Mouse (Mus musculus) T-helper 2 cell (primary cell): ENCODE results near the gene Catsper4.

Source experiments
- in situ Hi-C: fragments of 300-600 bp; cut with MboI, MseI; formaldehyde crosslinking; loops from one replicate; pipeline ENCODE4 v1.15.1; 2025; ENCODE audit warnings: high pct_unique_total_duplicates

Gene Catsper4

GRCm38 (mm10) chr4:134250930-134251240 is 23.7 kb upstream of the Catsper4 start:
- in situ Hi-C loops = no loop called here

- in situ Hi-C loops = no loop called here
Observed at GRCm38 (mm10) chr4:134250116-134250929, 23.1 kb upstream of the Catsper4 start.

- in situ Hi-C loops = no loop called here
Observed at GRCm38 (mm10) chr4:134249651-134250050, 22.5 kb upstream of the Catsper4 start.

GRCm38 (mm10) chr4:134246719-134247258 is 19.6 kb upstream of the Catsper4 start, which contains the start of gene Gm30191:
TSS of gene Gm30191 (plus strand) at chr4:134246935.
- in situ Hi-C loops = no loop called here

DNA sequence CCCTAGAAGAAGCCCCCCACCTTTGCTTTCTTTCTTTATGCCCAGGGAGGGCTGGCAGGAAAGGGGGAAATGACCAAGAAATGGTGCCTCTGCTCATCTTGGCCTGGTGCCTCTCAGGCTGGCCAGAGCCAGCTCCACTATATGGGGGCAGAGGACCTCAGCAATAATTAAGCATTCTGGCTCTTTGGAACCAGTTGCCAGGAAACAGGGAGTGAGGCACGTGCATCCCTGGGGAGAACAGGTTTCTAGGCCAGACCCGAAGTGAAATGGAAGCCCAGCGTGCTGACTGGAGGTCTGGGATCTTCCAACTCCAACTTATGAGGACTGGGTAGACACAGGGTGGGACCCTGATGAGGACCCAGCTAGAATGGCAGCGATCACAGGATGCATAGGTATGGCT is 19.1 kb upstream of the Catsper4 start:
- in situ Hi-C loops = no loop called here

- in situ Hi-C loops = no loop called here
Observed at GRCm38 (mm10) chr4:134245148-134245843, 18.1 kb upstream of the Catsper4 start, which contains the start of gene Zfp593. TSS of gene Zfp593 (minus strand) at chr4:134245592.

DNA sequence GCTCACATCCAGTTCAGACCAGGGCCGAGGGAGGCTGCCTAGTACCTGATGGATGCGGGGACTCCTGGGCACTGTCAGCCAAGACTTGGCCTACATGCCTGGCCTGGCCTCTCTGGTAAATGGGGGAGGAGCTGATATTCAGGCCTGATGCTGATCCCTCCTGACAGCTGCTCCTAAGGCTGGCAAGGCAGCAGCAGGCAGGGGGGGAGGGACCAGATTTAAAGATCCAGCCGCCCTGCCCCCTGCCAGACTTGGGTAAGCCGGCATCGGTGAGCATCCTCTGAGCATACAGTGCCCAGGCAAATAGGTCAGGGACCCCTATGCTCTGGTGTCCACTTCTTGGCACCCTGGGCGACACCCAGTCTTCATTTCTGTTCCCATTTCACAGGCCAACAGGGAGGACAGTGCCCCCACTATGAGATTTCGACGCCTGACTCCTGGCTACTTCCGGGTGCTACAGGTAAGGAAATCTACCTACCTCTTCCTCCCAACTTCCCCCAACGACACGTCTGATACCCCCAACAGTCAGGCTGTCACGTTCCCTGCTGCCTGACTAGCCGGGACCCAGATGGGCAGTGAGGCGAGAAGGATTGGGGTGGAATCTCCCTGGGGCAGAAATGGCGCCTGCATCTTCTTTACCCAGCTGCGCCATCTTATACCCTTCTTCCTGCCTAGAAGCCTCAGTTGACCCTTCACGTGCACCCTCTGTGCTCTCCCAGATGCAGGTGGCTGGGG is 16.5 kb upstream of the Catsper4 start, which contains the start of gene E130218I03Rik:
TSS of gene E130218I03Rik (plus strand) at position 147 of the 735 bp plus-strand sequence.
- in situ Hi-C loops = no loop called here

- in situ Hi-C loops = no loop called here
Observed at GRCm38 (mm10) chr4:134238686-134239085, 11.5 kb upstream of the Catsper4 start.

DNA sequence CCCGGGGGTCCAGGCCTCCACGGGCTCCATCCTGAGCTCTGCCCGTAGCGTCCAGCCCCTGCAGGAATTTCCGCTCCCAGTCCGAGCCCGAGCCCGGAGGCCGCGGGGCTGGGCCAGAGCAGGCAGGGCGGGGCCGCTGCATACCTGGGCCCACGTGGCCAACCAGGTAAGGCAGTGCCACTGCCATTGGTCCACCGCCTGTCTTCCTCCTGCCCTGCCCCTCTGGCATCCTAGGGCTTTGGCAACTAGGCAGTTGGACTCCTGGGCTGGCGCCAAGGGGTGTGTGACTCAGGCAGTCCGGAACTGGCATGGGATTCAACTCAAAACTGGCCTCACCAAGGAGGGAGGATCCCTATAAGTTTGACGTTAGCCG is 11.1 kb upstream of the Catsper4 start, which contains the start of gene Cnksr1:
TSS of gene Cnksr1 (minus strand) at position 121 of the 373 bp plus-strand sequence.
- in situ Hi-C loops = no loop called here

DNA sequence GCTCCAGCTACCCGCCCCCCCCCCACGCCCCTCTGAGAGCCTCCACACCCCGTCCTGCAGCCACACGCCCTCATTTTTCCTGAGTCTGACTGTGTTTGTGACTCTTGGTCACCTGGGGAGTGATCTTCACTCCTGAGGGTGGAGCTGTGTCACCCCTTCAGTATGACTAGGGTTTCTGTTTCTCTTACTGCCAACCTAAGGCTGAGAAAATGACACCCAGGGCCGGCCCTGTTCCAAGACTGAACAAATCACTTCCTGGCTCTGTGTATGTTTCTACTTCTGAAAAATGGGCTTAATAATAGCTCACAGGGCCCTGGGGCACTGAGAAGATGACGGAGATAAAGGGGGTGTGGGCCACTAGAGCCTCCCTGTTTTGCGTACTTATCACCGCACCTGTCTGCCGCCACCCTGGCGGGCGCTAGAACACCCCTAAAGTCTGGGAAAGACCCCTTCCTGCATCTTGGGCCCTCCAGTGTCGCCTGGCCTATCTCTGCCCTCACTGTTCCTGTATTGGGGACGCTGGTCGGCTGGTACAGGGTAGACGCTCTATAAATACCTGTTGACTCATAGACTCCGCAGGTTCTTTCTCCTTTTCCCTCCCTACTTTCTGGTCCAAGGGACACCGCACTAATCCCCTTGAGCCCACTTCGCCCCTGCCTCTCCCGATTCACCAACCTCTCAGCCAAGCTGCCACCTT is 10.5 kb upstream of the Catsper4 start:
- in situ Hi-C loops = no loop called here

DNA sequence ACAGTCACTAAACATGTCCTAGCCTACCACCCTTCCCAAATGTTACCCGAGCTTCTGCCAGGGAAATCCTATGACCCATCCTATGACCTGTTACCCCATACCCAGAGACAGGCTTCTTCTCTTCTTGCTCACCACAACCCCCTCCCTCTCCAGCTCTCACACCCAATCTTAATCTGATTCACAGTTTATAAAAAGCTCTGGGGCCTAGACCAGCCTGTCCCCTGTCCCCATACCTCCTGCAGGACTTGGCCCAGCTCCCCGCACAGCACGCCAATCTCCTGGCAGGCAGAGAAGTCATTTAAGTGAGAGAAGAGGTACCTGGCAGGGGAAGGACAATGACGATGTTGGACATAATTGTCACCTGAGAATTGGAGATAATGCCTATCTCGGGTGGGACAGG is 7.7 kb upstream of the Catsper4 start:
- in situ Hi-C loops = no loop called here

DNA sequence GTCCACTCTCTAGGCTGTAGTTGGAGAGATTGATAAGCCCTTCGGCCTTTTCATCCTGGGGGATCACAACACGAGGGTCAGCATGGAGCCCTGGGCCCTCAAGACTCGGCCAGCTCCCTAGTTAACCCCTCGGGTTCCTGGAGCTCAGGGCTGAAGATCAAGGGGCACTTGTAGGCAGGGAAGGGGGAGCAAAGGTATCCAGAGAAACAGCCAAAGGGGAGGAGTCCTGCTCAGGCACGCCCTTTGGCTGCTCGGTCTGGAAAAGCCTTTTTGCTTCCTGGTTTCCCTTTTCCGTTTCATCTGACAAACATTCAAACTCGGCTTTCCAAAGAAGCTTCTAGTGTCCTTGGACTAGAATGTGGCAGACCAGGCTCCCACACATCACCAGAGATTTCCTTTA is 3.2 kb upstream of the Catsper4 start:
- in situ Hi-C loops = no loop called here

DNA sequence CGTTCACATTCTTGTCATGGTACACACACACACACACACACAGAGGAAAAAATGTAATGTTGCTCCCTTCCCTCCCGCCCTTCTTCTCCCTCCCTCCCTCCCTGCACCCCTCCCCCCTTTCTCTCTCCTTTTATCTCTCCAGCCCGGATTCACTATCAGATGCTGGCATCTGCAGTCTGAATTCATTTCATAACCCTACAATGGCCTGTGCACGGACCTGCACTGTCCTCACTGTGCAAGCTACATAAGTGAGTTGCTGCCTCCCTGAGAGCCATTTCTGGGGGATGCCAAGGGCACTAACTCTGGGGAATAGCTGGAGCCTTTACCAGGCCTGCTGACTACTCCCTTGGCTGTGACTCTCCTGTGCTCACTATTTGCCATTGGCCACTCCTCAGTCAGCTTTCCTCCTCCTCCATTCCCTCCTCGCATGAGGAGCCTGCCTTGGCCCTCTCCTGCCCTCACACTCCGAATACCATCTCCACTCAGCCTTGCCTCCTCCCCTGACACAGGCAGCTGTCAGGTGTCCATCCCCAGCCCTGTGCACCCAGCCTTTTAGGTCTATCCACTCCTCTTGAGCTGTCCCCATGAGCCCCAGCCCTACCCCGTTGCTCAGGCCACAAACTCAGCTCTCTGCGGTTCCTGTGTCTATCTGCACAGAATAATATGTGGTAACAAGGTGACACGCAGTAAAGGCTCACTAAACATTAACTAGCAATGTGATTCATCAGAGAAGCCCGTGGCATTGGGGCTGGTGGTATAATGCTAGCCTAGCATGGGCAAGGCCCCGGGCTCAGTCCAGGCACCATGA is 4.2 kb downstream of the Catsper4 start:
- in situ Hi-C loops = no loop called here

- in situ Hi-C loops = no loop called here
Observed at GRCm38 (mm10) chr4:134206488-134207053, 20.6 kb downstream of the Catsper4 start.

- in situ Hi-C loops = no loop called here
Observed at GRCm38 (mm10) chr4:134203340-134203896, 23.8 kb downstream of the Catsper4 start.

DNA sequence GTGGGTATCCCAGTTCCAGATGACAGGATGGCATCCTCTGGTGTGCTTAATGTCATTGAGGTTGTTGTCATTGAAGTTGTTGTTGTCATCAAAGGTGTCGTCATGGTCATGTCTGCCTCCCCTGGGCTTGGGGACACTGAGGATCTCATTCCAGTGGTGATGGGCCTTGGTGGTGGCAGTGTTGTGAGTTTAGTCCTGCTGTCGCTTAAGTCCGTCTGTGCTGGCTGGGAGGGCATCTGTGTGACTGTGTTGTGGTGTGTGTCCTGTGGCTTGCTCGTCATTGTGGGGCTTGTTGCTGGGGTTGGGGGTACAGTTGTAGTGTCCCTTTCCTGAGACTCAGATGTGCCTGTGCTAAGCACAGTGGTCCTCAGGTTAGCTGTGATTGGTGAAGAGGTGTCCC is 24.3 kb downstream of the Catsper4 start, which contains the start of gene Gm7534:
TSS of gene Gm7534 (minus strand) at position 101 of the 400 bp plus-strand sequence.
- in situ Hi-C loops = no loop called here

DNA sequence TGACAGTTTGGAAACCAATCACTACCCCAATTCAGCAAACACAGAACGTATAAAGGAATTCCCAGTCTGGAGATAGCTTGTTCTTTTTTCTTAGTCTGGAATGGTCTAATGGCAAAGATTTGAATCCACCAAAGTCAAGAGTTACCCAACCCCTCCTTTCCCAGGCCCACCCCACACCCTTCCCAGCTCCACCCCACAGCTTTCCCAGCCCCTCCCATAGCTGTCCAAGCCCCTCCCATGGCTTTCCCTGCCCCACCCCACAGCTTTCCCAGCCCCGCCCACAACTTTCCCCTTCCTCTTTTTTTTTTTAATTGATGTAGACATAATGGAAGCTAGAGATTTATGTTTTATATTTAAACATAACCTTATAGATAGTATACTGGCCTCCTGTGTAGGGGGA is 27.8 kb downstream of the Catsper4 start:
- in situ Hi-C loops = no loop called here

DNA sequence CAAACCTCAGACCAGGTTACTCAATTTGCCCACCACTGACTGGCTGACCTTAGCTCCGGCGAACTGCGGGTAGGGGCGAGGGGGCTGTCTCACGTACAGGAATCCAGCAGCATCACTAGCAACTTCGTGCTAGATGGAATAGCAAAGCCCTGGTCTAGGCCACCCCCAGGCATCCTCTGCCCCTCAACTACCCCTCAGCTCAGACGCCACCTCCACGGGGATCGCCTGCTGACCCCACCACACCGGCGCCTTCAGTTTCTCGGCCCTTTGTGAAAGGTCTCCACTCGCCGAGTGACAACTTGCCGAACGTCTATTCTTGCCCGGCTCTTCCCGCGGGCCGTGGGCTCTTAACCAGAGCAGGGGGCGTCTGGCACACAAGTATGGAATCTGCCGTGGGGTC is 40.9 kb downstream of the Catsper4 start:
- in situ Hi-C loops = no loop called here

DNA sequence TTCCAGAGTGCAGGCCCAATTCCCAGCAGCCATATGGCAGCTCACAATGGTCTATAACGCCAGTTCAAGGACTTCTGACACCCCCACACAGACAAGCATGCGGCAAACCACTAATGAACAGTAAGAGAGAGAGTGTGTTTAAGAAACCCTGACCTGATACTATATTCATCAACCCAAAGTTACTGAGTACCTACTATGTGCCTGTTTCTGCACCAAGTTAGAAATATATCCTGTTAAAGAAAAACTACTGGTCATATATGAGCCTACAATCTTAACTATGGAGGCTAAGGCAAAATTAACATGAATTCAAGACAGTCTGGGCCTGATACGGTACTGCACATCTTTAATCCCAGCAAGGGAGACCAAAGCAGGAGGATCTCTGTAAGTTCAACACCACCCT is 41.6 kb downstream of the Catsper4 start:
- in situ Hi-C loops = no loop called here

GRCm38 (mm10) chr4:134183711-134184110 is 43.5 kb downstream of the Catsper4 start:
- in situ Hi-C loops = no loop called here
